Mouse (Mus musculus) midbrain, embryonic 11.5 days (tissue): ENCODE results near the gene Tm7sf2. TPM values are rescaled to one million over a fixed set of nuclear protein-coding genes. Genes with fewer than 3 reads are reported as not detected.

ENCODE experiments used
- ATAC-seq: fragments of 200-750 bp; cut with Nextera tagmentation; 2 replicates; pipeline ENCODE4 v1.8.0; 2017; ENCODE audit warnings: moderate TSS enrichment, moderate library complexity; ENCODE audit not compliant: low FRiP score
- DNase-seq: peaks from one replicate; pipeline ENCODE4 v3.0.0; 2015; ENCODE audit warnings: low spot score; ENCODE audit errors: missing footprints
- H3K27ac ChIP-seq: fragments of 300-500 bp; sonication (generic); 2 replicates; pipeline ENCODE4 v1.5.1; 2014; ENCODE audit warnings: low read depth, low read length
- H3K27me3 ChIP-seq: fragments of 300-500 bp; sonication (generic); 2 replicates; pipeline ENCODE4 v1.6.1; 2014; ENCODE audit warnings: mild to moderate bottlenecking, low read length, moderate library complexity, mixed read lengths; ENCODE audit not compliant: control insufficient read depth, insufficient read depth
- H3K36me3 ChIP-seq: fragments of 300-500 bp; sonication (generic); 2 replicates; pipeline ENCODE4 v1.6.1; 2014; ENCODE audit warnings: mild to moderate bottlenecking, low read length, moderate library complexity, mixed read lengths; ENCODE audit not compliant: control insufficient read depth, insufficient read depth
- H3K4me1 ChIP-seq: fragments of 300-500 bp; sonication (generic); 2 replicates; pipeline ENCODE4 v1.6.1; 2014; ENCODE audit warnings: low read length; ENCODE audit not compliant: control insufficient read depth, insufficient read depth
- H3K4me2 ChIP-seq: fragments of 300-500 bp; sonication (generic); 2 replicates; pipeline ENCODE4 v1.6.1; 2014; ENCODE audit warnings: mild to moderate bottlenecking, moderate library complexity
- H3K4me3 ChIP-seq: fragments of 300-500 bp; sonication (generic); 2 replicates; pipeline ENCODE4 v1.5.1; 2014; ENCODE audit warnings: low read depth, low read length
- H3K9ac ChIP-seq: fragments of 300-500 bp; sonication (generic); 2 replicates; pipeline ENCODE4 v1.6.1; 2014; ENCODE audit warnings: low read length
- H3K9me3 ChIP-seq: fragments of 300-500 bp; sonication (generic); 2 replicates; pipeline ENCODE4 v1.6.1; 2016; ENCODE audit warnings: low read length; ENCODE audit not compliant: control insufficient read depth
- WGBS: fragments of 180-500 bp; shearing (Covaris S2); extraction: QIAGEN DNeasy Blood & Tissue Kit; methylation state at CpG from one replicate; pipeline ENCODE4 v1.1.7; 2014; 5-methylcytosine and 5-hydroxymethylcytosine counted together
- polyA plus RNA-seq: library from polyadenylated mRNA; unstranded; fragments of >200 nt; fragmentation: Nextera tagmentation; extraction: Ambion mirVana; gene quantifications from 2 replicates; pipeline ENCODE4 v1.2.1, GENCODE M21; 2014

Tm7sf2 gene
- polyA plus RNA-seq, 1 experiment from 2014 or later: 35.7 TPM

GRCm38 (mm10) chr19:6038326-6038725 is 29.8 kb downstream of the Tm7sf2 start:
- Histone ChIP-seq H3K4me1 (no peaks in the 10 kb centered on the region), H3K9me3 (no peaks in the 10 kb centered on the region), H3K27ac (no peak overlapping the region), H3K36me3 (no peaks in the 10 kb centered on the region), H3K4me2 (no peak overlapping the region), H3K9ac (no peak overlapping the region), H3K4me3 (no peak overlapping the region), H3K27me3 (no peaks in the 10 kb centered on the region)
- no peak for DNase-seq
- 88% methylated on average over 7 of the region's 7 CpGs for WGBS
- ATAC-seq: no peak

- H3K9me3 ChIP-seq: no peaks in the 10 kb centered on the region
- H3K27ac ChIP-seq: no peak overlapping the region
- no peak overlapping the region for H3K9ac ChIP-seq
- no peak overlapping the region for H3K4me2 ChIP-seq
- no peaks in the 10 kb centered on the region for H3K36me3 ChIP-seq
- no peaks in the 10 kb centered on the region for H3K27me3 ChIP-seq
- H3K4me1 ChIP-seq: no peaks in the 10 kb centered on the region
- no peak for DNase-seq
- ATAC-seq: no peak
- H3K4me3 ChIP-seq: no peak overlapping the region
These were observed 30.5 kb downstream of the Tm7sf2 start for GRCm38 (mm10) chr19:6037695-6038094.

- no peaks in the 10 kb centered on the region for H3K27me3 ChIP-seq
- 78% methylated on average over 9 of the region's 9 CpGs for WGBS
- no peak overlapping the region for H3K27ac ChIP-seq
- no peak overlapping the region for H3K9ac ChIP-seq
- no peaks in the 10 kb centered on the region for H3K9me3 ChIP-seq
- no peak overlapping the region for H3K4me2 ChIP-seq
- H3K4me3 ChIP-seq: no peak overlapping the region
- H3K4me1 ChIP-seq: no peaks in the 10 kb centered on the region
- ATAC-seq (no peak), DNase-seq (no peak)
- no peaks in the 10 kb centered on the region for H3K36me3 ChIP-seq
These were observed 32.1 kb downstream of the Tm7sf2 start for GRCm38 (mm10) chr19:6035966-6036585.

GRCm38 (mm10) chr19:6030520-6031280 is 37.5 kb downstream of the Tm7sf2 start:
- Histone ChIP-seq H3K9ac (no peak overlapping the region), H3K27me3 (no peaks in the 10 kb centered on the region), H3K4me3 (no peak overlapping the region), H3K4me2 (no peak overlapping the region), H3K36me3 (no peaks in the 10 kb centered on the region), H3K9me3 (no peaks in the 10 kb centered on the region), H3K4me1 (no peaks in the 10 kb centered on the region), H3K27ac (no peak overlapping the region)
- ATAC-seq (no peak), DNase-seq (no peak)
- WGBS: 77% methylated on average over 14 of the region's 14 CpGs

GRCm38 (mm10) chr19:6029426-6029825 is 38.7 kb downstream of the Tm7sf2 start:
- DNase-seq: no peak

GRCm38 (mm10) chr19:6028991-6029390 is 39.2 kb downstream of the Tm7sf2 start:
- ATAC-seq (no peak), DNase-seq (no peak)
- H3K9ac ChIP-seq: no peak overlapping the region
- no peak overlapping the region for H3K27ac ChIP-seq
- H3K4me3 ChIP-seq: no peak overlapping the region
- no peaks in the 10 kb centered on the region for H3K9me3 ChIP-seq
- H3K4me2 ChIP-seq: no peak overlapping the region
- no peaks in the 10 kb centered on the region for H3K4me1 ChIP-seq
- 90% methylated on average over 6 of the region's 6 CpGs for WGBS
- no peaks in the 10 kb centered on the region for H3K27me3 ChIP-seq
- H3K36me3 ChIP-seq: no peaks in the 10 kb centered on the region

More at GRCm38 (mm10) chr19:6029426-6029825, 38.7 kb downstream of the Tm7sf2 start:
- no peak overlapping the region for H3K4me3 ChIP-seq
- H3K9ac ChIP-seq: no peak overlapping the region
- H3K4me2 ChIP-seq: no peak overlapping the region
- H3K27ac ChIP-seq: no peak overlapping the region
- no peaks in the 10 kb centered on the region for H3K27me3 ChIP-seq
- no peaks in the 10 kb centered on the region for H3K36me3 ChIP-seq
- ATAC-seq: no peak
- 77% methylated on average over 9 of the region's 9 CpGs for WGBS
- no peaks in the 10 kb centered on the region for H3K4me1 ChIP-seq
- H3K9me3 ChIP-seq: no peaks in the 10 kb centered on the region

GRCm38 (mm10) chr19:6023930-6024329 is 44.2 kb downstream of the Tm7sf2 start:
- Histone ChIP-seq H3K27me3 (no peaks in the 10 kb centered on the region), H3K4me1 (no peaks in the 10 kb centered on the region), H3K27ac (no peak overlapping the region), H3K36me3 (no peaks in the 10 kb centered on the region), H3K4me3 (no peak overlapping the region), H3K9me3 (no peaks in the 10 kb centered on the region), H3K4me2 (no peak overlapping the region), H3K9ac (peak overlapping the region; percentile 20; the same call in 1 of the 2 replicates)
- WGBS: 90% methylated on average over 7 of the region's 7 CpGs
- ATAC-seq: no peak
- DNase-seq: no peak

GRCm38 (mm10) chr19:6023059-6023458 is 45.1 kb downstream of the Tm7sf2 start:
- ATAC-seq: no peak
- Histone ChIP-seq H3K9me3 (no peaks in the 10 kb centered on the region), H3K4me2 (no peak overlapping the region), H3K4me3 (no peak overlapping the region), H3K9ac (no peak overlapping the region), H3K27ac (no peak overlapping the region), H3K4me1 (no peaks in the 10 kb centered on the region), H3K27me3 (no peaks in the 10 kb centered on the region), H3K36me3 (no peaks in the 10 kb centered on the region)
- no peak for DNase-seq
- WGBS: 64% methylated on average over 8 of the region's 8 CpGs

- ATAC-seq (no peak), DNase-seq (no peak)
- Histone ChIP-seq H3K9ac (no peak overlapping the region), H3K4me1 (peaks cover 3% of the 10 kb centered on the region), H3K9me3 (no peaks in the 10 kb centered on the region), H3K4me3 (no peak overlapping the region), H3K36me3 (no peaks in the 10 kb centered on the region), H3K27ac (no peak overlapping the region), H3K27me3 (peaks cover 12% of the 10 kb centered on the region), H3K4me2 (no peak overlapping the region)
- WGBS: 60% methylated on average over 3 of the region's 3 CpGs
These were observed 47.9 kb downstream of the Tm7sf2 start for GRCm38 (mm10) chr19:6020276-6020675.
